Mouse (Mus musculus) small intestine, adult 2 months (tissue): ENCODE results near the gene Zbtb12.

ENCODE experiments used
- CTCF ChIP-seq: fragments of 200-500 bp; IDR thresholded peaks from 2 replicates; pipeline ENCODE4 v1.5.1; 2012; ENCODE audit warnings: low read depth, mild to moderate bottlenecking, control low read depth, inconsistent platforms, low read length, moderate library complexity, mixed read lengths; ENCODE audit not compliant: insufficient replicate concordance, insufficient read length; ENCODE audit errors: extremely low read depth
- POLR2A ChIP-seq: fragments of 200-500 bp; IDR thresholded peaks from 2 replicates; pipeline ENCODE4 v1.6.1; 2012; ENCODE audit warnings: low read depth, mild to moderate bottlenecking, control low read depth, inconsistent platforms, low read length, moderate library complexity

DNA sequence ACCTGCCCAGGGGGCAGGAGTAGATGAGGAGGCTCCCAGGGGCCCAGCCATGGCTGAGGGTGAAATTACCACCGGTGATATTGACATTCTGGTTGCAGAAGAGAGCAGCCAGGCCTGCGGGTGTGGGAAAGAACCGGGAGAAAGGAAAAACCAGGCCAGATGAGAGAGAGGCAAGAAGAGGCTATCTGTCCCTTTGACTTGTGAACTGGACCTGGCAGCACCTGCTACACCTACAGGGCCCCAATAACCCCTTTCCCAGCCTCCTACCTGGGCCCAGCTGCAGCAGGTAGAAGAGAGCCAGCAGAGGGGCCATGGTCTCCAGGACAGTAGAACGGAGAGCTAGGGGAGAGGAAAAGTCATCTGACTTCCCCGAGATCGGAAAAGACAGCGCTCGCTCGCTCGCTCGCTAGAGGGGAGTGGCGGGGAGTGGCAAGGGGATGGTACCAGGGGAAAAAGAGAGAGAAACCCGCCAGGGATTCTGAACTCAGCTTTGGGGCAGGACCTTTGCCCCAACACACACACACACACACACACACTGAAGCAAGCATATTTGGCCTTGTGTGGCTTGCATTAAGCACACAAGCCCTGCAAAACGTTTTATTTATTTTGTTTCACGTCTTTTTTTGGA lies 2.5 kb downstream of the Zbtb12 start, which contains the start of gene Gm20547:
- TF ChIP-seq CTCF (no peak), POLR2A (no peak)
